Mouse (Mus musculus) heart, postnatal 0 days (tissue): Measurements from ENCODE around the gene Fhit. TPM values are rescaled to one million over a fixed set of nuclear protein-coding genes. Genes with fewer than 3 reads are reported as not detected.

Experiments
- ATAC-seq: fragments of 200-750 bp; cut with Nextera tagmentation; 2 replicates; pipeline ENCODE4 v1.8.0; 2017; ENCODE audit warnings: low read depth, moderate number of reproducible peaks, moderate library complexity; ENCODE audit not compliant: insufficient read depth
- DNase-seq: peaks from one replicate; pipeline ENCODE4 v3.0.0-alpha.2; 2016; ENCODE audit warnings: low spot score
- H3K27ac ChIP-seq: fragments of 300-500 bp; sonication (generic); 2 replicates; pipeline ENCODE4 v1.5.1; 2014; ENCODE audit warnings: low read depth, mild to moderate bottlenecking
- H3K27me3 ChIP-seq: fragments of 300-500 bp; sonication (generic); 2 replicates; pipeline ENCODE4 v1.6.1; 2014; ENCODE audit warnings: low read length, mixed read lengths; ENCODE audit not compliant: control insufficient read depth, insufficient read depth
- H3K36me3 ChIP-seq: fragments of 300-500 bp; sonication (generic); replicated peaks from 2 replicates; pipeline ENCODE4 v1.6.1; 2014; ENCODE audit warnings: low read length, mixed read lengths; ENCODE audit not compliant: control insufficient read depth, insufficient read depth
- H3K4me1 ChIP-seq: fragments of 300-500 bp; sonication (generic); 2 replicates; pipeline ENCODE4 v1.6.1; 2014; ENCODE audit warnings: antibody characterized with exemption; ENCODE audit not compliant: control insufficient read depth, insufficient read depth
- H3K4me2 ChIP-seq: fragments of 300-500 bp; sonication (generic); 2 replicates; pipeline ENCODE4 v1.6.1; 2014; ENCODE audit warnings: low read depth, mild to moderate bottlenecking, low read length, moderate library complexity
- H3K4me3 ChIP-seq: fragments of 300-500 bp; sonication (generic); 2 replicates; pipeline ENCODE4 v1.5.1; 2014; ENCODE audit warnings: low read depth, low read length
- H3K9ac ChIP-seq: fragments of 300-500 bp; sonication (generic); replicated peaks from 2 replicates; pipeline ENCODE4 v1.6.1; 2014; ENCODE audit warnings: low read depth, low read length, mixed read lengths
- H3K9me3 ChIP-seq: fragments of 300-500 bp; sonication (generic); replicated peaks from 2 replicates; pipeline ENCODE4 v1.6.1; 2016; ENCODE audit warnings: low read length; ENCODE audit not compliant: control insufficient read depth
- CTCF ChIP-seq: IDR thresholded peaks from 2 replicates; pipeline ENCODE4 v1.5.1; 2016; ENCODE audit warnings: antibody characterized with exemption, control low read depth, low read depth
- EP300 ChIP-seq: IDR thresholded peaks from 2 replicates; pipeline ENCODE4 v1.6.1; 2016; ENCODE audit warnings: antibody characterized with exemption, low read depth
- WGBS: fragments of 180-500 bp; shearing (Covaris S2); extraction: QIAGEN DNeasy Blood & Tissue Kit; methylation state at CpG from one replicate; pipeline ENCODE4 v1.1.7; 2014; 5-methylcytosine and 5-hydroxymethylcytosine counted together
- polyA plus RNA-seq: library from polyadenylated mRNA; unstranded; fragments of >200 nt; fragmentation: Nextera tagmentation; extraction: Ambion mirVana; gene quantifications from 2 replicates; pipeline ENCODE4 v1.2.1, GENCODE M21; 2015
- total RNA-seq: library from RNA; depleted of rRNA; stranded (reverse); fragments of >200 nt; gene quantifications from 2 replicates; pipeline ENCODE4 v1.2.3, GENCODE M21; 2014; ENCODE audit warnings: low replicate concordance

The Fhit gene
- total and polyA plus RNA-seq, 2 experiments from 2014 or later = 4.1 to 5.2 TPM

- Histone ChIP-seq H3K9me3 (no peaks in the 10 kb centered on the region), H3K4me1 (no peaks in the 10 kb centered on the region), H3K36me3 (no peaks in the 10 kb centered on the region), H3K4me2 (no peak overlapping the region), H3K27me3 (no peaks in the 10 kb centered on the region), H3K9ac (no peak overlapping the region), H3K4me3 (no peak overlapping the region), H3K27ac (no peak overlapping the region)
- 84% methylated on average over 1 of the region's 1 CpGs for WGBS
- TF ChIP-seq CTCF (no peak), EP300 (no peak)
- ATAC-seq (no peak), DNase-seq (no peak)
Observed at GRCm38 (mm10) chr14:9648416-9648815, 1513.4 kb downstream of the Fhit start.

DNA sequence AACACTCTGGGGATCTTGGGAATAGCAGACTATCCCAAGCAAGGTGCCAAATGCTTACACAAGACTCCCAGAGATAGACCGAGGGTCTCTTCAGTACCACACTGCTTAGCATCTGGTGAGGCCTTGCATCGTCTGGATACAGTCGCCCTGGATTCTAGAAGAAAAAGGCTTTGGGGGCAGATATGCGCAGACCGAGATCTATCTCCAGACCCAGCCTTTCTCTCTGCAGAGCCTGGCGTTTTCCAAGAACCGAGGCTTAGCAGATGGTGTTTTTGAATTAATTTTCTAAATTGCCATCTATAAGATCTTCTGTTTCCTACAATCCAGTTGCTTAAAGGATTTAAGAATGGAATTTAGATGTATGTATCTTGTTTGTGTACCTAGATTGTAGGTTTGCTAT is 1515.6 kb downstream of the Fhit start:
- H3K4me3 ChIP-seq = no peak overlapping the region
- WGBS = 87% methylated on average over 7 of the region's 7 CpGs
- no peaks in the 10 kb centered on the region for H3K36me3 ChIP-seq
- H3K9me3 ChIP-seq = no peaks in the 10 kb centered on the region
- H3K4me2 ChIP-seq = no peak overlapping the region
- DNase-seq = no peak
- H3K27ac ChIP-seq = no peak overlapping the region
- no peak for ATAC-seq
- no peaks in the 10 kb centered on the region for H3K4me1 ChIP-seq
- TF ChIP-seq EP300 = no peak
- TF ChIP-seq CTCF = no peak
- no peaks in the 10 kb centered on the region for H3K27me3 ChIP-seq
- no peak overlapping the region for H3K9ac ChIP-seq

DNA sequence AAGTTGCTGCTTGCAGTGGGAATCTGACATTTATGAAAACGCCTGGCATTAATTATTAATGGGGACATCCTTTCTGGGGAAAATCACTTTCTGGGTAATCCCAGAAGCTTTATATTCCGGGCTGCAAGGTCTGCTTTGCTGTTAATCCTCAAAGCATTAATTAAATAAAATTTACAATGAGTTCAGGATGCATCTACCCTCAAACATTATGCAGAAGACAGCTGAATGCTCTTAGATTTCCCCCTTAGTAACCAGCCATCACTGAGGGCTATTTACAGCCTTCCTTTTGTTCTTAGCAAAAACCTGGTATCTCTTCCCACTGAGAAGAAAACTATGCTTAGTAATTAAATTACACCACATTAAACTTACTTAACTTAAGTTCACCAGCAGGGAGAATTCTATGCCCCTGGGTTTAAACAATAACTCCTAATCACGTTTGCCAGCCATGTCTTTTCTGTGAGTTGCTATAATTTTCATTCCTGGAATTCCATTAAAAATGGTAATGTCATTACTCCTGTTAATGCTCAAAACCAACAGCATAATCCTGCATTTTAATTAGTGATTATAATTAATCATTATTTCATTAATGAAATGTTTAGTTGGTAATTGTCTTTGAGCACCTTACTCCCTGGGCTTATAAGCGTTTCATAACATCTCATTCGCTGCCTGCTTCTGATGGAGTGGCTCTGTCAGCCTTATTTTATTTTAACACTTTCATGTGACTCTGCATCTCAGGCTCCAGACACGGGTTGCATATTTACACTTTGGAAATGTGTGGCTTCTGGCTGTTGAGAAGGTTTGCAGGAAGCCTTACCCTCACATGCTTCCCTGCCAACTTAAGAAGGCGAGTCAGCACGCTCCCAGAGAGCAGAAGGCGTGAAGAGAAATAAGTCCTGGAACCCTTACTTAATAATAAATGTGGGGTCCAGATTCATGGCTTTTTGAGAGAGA is 1517.3 kb downstream of the Fhit start:
- Histone ChIP-seq H3K4me1 (no peaks in the 10 kb centered on the region), H3K9me3 (no peaks in the 10 kb centered on the region), H3K36me3 (no peaks in the 10 kb centered on the region), H3K27ac (no peak overlapping the region), H3K9ac (no peak overlapping the region), H3K4me3 (no peak overlapping the region), H3K4me2 (no peak overlapping the region), H3K27me3 (no peaks in the 10 kb centered on the region)
- TF ChIP-seq CTCF (no peak), EP300 (no peak)
- no peak for ATAC-seq
- 62% methylated on average over 9 of the region's 9 CpGs for WGBS
- DNase-seq = no peak

GRCm38 (mm10) chr14:9643700-9644099 is 1518.1 kb downstream of the Fhit start:
- TF ChIP-seq CTCF = no peak
- no peak for TF ChIP-seq EP300
- no peak overlapping the region for H3K4me3 ChIP-seq
- no peaks in the 10 kb centered on the region for H3K4me1 ChIP-seq
- H3K27ac ChIP-seq = no peak overlapping the region
- H3K27me3 ChIP-seq = no peaks in the 10 kb centered on the region
- H3K9ac ChIP-seq = no peak overlapping the region
- DNase-seq (no peak), ATAC-seq (no peak)
- 83% methylated on average over 7 of the region's 7 CpGs for WGBS
- H3K4me2 ChIP-seq = no peak overlapping the region
- H3K36me3 ChIP-seq = no peaks in the 10 kb centered on the region
- no peaks in the 10 kb centered on the region for H3K9me3 ChIP-seq

DNA sequence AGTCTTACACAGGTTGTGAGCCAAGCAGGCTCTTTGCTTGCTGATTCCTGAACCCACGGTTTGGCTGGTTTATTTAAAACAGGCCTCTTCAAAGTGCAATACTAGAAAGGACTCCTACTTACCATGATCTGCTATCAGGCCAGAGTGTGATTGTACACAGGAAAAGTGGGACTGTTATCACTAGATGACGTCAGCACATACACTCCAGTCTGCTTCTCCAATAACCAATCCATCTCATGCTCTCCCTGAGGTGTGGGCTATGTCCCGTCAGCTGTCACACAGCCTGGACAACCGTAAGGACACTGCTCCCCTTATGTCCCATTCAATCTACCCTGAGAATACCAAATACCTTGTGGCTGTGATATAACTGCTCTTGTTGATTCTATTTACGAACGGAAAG is 1519.2 kb downstream of the Fhit start:
- Histone ChIP-seq H3K27me3 (no peaks in the 10 kb centered on the region), H3K4me2 (no peak overlapping the region), H3K27ac (no peak overlapping the region), H3K9me3 (no peaks in the 10 kb centered on the region), H3K9ac (no peak overlapping the region), H3K36me3 (no peaks in the 10 kb centered on the region), H3K4me1 (no peaks in the 10 kb centered on the region), H3K4me3 (no peak overlapping the region)
- ATAC-seq (no peak), DNase-seq (no peak)
- WGBS = 32% methylated on average over 6 of the region's 6 CpGs
- TF ChIP-seq EP300 (no peak), CTCF (no peak)

GRCm38 (mm10) chr14:9642068-9642467 is 1519.8 kb downstream of the Fhit start:
- ATAC-seq = no peak
- no peak overlapping the region for H3K9ac ChIP-seq
- no peaks in the 10 kb centered on the region for H3K4me1 ChIP-seq
- H3K27me3 ChIP-seq = no peaks in the 10 kb centered on the region
- WGBS = 77% methylated on average over 3 of the region's 3 CpGs
- no peaks in the 10 kb centered on the region for H3K36me3 ChIP-seq
- TF ChIP-seq CTCF = no peak
- no peak for TF ChIP-seq EP300
- no peaks in the 10 kb centered on the region for H3K9me3 ChIP-seq
- no peak overlapping the region for H3K27ac ChIP-seq
- no peak overlapping the region for H3K4me3 ChIP-seq
- no peak for DNase-seq
- no peak overlapping the region for H3K4me2 ChIP-seq
